Mouse (Mus musculus) cerebellum, adult 8-10 months (tissue): ENCODE data around the gene Hecw2.

Source experiments
- DNase-seq: peaks from one replicate; pipeline ENCODE4 v3.0.0; 2022

Gene Hecw2

GRCm38 (mm10) chr1:53977806-53978513 lies 217.0 kb downstream of the Hecw2 start:
- DNase-seq = peak; percentile 61

GRCm38 (mm10) chr1:53976721-53977120 lies 218.2 kb downstream of the Hecw2 start:
- DNase-seq = no peak

DNA sequence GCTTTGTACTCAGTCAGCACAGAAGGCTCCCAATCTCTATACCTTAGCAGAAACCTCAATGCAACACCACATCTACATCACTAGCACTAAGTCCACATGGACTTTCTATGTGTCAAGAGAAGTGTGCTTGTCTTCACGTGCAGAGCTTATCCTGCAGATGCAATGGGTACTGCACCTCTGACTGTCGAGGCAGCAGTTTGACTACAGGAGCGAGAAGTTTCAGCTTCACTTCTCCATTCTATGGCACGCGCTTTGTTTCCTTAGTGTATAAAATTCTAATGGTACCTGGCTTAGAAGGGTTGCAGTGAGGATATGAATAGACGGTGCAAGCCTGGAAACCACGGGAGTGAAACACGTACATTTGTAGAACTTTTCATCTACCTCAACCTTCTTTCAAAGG lies 218.9 kb downstream of the Hecw2 start:
- DNase-seq = no peak

GRCm38 (mm10) chr1:53974941-53975340 lies 220.0 kb downstream of the Hecw2 start:
- DNase-seq = no peak

GRCm38 (mm10) chr1:53970326-53970977 lies 224.5 kb downstream of the Hecw2 start:
- no peak for DNase-seq

- no peak for DNase-seq
These were observed 242.6 kb downstream of the Hecw2 start for GRCm38 (mm10) chr1:53952395-53952794.

DNA sequence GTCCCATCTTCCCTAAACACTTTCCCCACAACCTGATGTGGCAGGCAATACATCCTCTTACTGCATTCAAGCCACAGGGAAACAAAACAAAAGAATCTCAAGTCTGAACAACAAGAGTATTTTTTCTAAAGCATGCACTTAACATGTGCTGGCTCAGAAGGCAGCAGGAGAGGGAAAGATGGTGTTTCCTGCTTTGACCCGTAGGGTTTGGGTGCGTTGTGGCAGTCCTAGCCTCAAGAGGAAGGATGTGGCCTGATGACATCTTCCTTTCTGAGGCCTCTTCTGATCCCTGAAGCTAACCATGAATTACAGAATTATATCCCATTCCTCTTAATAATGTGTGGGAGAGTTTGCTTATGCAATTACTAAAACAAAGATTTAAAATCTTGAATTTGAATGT lies 249.2 kb downstream of the Hecw2 start:
- no peak for DNase-seq

- no peak for DNase-seq
These were observed 252.5 kb downstream of the Hecw2 start for GRCm38 (mm10) chr1:53942468-53942867.

DNA sequence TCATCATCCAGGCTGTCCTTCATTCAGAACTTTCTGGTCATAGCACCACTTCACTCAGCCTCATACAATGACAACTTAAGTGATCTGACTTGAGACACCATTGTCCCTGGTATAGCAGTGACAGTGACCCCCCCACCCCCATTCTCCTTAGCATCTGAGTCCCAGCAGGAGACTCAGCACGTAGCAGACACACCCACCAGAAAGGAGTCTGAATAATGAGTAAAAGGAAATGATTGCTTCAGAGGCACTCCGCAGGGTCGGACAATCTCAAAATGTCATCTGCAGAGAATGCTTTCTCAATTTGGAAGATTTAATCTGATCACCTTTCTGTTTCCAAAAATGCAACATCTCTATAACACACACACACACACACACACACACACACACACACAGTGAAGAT lies 253.4 kb downstream of the Hecw2 start:
- no peak for DNase-seq

DNA sequence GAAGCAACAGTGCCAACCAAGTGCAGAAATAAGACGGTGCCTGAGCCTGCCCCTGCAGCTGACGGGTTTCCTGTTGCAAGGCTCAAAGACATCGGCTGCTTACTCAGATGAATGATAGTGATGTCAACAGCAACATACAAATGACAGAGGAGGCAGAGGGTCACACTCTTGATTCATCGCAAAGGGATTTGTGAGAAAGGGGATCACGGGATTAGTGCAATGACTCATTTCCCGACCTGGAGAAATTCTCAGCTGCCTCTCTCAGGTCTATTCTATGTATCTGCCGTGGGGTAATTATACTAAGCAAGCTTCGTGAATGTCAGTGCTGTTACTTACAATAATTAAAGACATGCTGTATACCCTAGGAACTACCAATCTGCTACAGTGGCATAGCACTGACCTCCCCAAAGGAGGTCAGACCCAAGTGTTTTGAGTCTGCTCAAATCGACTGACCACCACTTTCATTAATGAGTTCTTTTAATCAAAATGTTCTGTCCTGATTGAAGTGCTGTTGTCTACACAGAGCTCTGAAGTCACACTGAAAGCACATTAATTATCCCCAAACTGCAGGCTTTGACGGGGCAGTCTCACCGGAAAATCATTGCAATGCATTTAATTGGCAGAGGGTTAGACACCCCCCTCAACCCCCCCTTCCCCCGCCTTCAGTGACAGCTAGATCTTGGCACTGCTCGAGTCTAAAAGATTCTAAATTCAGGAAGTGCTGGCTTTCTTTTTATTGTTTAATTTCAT lies 254.5 kb downstream of the Hecw2 start:
- no peak for DNase-seq

DNA sequence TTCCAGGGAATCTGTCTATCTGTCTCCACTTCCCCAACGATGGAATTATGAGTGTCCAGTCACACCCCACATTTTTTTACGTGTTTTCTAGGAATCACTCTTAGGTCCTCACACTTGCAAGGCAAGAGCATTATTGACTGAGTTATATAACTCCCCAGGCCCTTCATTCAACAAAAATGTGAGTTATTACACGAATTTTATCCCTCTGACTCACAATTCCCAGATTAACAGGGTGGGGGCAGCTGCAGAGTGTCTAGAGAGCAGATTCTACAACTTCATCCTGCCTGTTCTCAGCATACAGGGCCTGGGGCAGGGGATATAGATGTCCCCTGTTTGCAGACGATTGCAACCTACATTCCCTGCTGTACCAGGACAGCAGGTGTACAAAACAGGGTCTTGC lies 255.7 kb downstream of the Hecw2 start:
- no peak for DNase-seq

DNA sequence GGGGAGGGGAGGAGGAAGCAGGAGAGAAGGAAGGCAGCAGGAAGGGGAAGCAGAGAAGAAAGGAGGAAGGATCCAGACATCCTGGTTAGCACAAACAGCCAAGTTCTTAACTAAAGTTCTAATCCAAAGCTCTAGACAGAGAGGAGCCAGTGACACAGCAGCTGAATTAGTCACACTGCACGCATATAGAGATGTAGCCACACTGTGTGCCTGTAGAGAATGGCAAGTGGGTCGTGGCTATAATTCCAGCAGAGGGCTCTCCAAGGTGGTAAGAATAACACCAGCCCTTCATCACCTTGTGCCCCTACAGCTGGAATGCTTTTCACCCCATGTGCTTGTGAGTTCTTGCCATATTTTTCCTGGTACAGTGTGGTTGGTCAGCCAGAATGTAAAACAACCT lies 261.7 kb downstream of the Hecw2 start:
- DNase-seq = no peak

DNA sequence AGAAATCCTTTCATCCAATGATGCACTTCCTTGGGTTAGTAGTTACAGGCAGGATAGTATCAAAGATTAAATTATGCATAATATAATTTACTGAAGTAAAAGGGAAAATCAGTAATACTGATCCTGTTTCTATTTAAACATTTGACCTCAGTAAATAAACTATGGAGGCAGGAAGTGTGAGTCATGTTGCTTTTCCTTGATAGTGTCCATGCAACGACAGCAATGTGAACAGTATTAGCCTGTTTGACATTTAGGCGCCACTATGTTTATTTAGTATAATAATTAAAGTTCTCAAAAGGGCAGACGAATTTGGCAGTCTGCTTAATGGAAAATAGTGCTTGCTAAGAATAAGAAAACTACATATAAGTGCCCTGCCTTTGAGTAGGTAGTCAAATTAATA lies 263.7 kb downstream of the Hecw2 start:
- DNase-seq = no peak

GRCm38 (mm10) chr1:53927605-53928004 lies 267.4 kb downstream of the Hecw2 start:
- DNase-seq = no peak

DNA sequence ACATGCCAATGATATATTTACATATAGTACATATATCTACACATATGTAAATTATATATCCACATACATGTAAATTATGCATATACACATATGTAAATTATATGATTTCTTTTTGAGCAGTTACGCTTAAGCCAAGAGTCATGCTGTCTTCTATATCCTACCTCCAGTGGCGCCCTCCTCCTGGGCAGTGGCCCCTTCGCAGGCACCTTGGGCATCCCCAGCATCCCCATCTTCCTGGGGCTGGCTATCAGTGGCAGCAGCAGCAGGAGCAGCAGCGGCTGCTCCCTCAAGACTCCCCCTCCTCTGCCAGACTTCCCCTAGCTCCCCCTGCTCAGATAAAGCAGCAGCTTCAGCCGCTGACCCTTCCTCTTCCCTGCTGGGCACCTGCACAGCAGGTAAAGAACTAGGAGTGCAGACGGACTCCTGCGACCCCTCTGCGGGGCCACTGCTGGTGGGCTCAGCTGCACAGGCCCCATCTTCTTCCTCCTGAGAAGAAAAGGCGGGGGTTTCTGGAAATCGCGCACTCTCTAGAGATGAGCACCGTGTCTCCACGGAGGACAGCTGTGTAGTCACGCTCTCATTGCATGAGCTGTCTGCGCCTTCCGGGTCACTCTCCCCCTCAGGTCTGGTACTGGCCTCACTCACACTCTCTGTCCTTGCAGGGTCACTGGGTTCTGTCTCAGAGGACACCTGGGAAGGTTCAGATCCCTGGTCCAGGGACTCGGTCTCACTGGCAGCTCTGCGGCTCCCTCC lies 269.6 kb downstream of the Hecw2 start:
- no peak for DNase-seq

GRCm38 (mm10) chr1:53911848-53912247 lies 283.1 kb downstream of the Hecw2 start:
- no peak for DNase-seq

- no peak for DNase-seq
These were observed 284.7 kb downstream of the Hecw2 start for GRCm38 (mm10) chr1:53910251-53910650.

- peak; percentile 23 for DNase-seq
These were observed 285.9 kb downstream of the Hecw2 start for GRCm38 (mm10) chr1:53909118-53909517.

- no peak for DNase-seq
These were observed 288.8 kb downstream of the Hecw2 start for GRCm38 (mm10) chr1:53906175-53906574.

DNA sequence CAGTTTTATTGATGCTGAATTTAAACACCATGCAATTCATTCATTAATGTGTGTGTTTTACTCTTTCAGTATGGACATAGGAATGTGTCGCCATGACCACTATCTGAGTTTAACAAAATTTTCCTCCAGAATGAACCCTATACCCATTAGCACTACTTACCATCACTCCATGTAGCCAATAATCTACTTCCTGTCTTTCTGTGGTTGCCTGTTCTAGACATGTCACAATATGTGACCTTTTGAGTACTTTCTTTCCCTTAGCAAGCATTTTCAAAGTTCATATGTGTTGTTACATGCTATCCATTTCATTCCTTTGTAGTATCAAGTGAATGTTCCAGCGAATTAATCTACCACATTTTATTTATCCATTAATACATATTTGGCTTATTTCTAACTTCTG lies 294.6 kb downstream of the Hecw2 start:
- DNase-seq = no peak

GRCm38 (mm10) chr1:53894299-53894698 lies 300.7 kb downstream of the Hecw2 start:
- no peak for DNase-seq

GRCm38 (mm10) chr1:53890380-53890779 lies 304.6 kb downstream of the Hecw2 start:
- DNase-seq = no peak

GRCm38 (mm10) chr1:53889806-53890205 lies 305.2 kb downstream of the Hecw2 start:
- DNase-seq = no peak
